Mouse (Mus musculus): Measurements from ENCODE around the gene Atg9b.

DNA sequence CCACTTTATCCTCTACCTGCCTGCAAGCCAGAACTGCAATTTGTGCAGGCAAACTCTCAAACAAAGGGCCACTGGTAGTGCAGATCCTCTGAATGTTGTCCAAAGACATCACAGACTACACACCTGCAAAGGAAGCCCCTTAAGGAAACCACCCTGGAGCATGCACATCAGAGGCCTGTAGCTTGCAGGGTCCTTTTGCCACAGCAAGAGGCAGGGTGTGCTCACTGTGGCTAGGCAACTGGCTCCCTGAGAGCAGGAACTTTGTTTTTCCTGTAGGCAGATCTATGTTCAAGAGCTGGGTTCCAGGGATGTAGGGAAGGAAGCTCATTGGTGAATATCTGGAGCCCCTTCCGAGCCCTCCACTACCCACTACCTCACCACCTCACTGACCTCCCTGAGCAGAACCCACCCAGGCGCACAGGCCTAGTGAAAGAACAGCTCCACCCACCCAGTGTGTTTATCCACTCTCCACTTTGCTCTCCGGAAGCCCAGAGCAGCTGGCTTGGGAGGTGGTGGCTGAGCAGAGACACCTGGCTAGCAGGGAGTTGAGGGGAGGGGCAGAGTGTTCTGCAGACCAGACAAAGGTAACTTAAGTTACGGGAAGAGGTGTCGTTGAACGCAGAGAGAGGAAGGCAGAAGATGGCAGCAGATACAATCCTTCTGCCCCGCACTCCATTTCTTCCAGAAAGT is 44.6 kb downstream of the Atg9b start:
- TF ChIP-seq MYOG (IDR thresholded peaks at IDR 0.05; ENCODE audit: control insufficient read depth in 1 of 3, insufficient read depth in 1 of 3, insufficient read length in 2 of 3, low read depth in 2 of 3), result no peak
- no peak for TF ChIP-seq POLR2A (IDR thresholded peaks at IDR 0.05; ENCODE audit: insufficient read length, low read depth)
- TF ChIP-seq E2F4 (IDR thresholded peaks at IDR 0.05; ENCODE audit: insufficient read depth), result no peak
- no peak for TF ChIP-seq POLR2AphosphoS2 (IDR thresholded peaks at IDR 0.05; ENCODE audit: insufficient read length, low read depth)
- TF ChIP-seq USF1 (IDR thresholded peaks at IDR 0.05; ENCODE audit: low read depth), result no peak
- no peak for TF ChIP-seq TCF12 (IDR thresholded peaks at IDR 0.05; ENCODE audit: insufficient read depth, poor library complexity, severe bottlenecking)
- TF ChIP-seq TCF3 (IDR thresholded peaks at IDR 0.05; ENCODE audit: insufficient read length, low read depth), result no peak
